In genomic region chr19:30289721-30290120, GRCm38 (mm10) we compare ENCODE assay signal across 31 mouse cellular contexts. TPM values are rescaled to one million over a fixed set of nuclear protein-coding genes. Genes with fewer than 3 reads are reported as not detected.
DNase-seq lines count a peak whose midpoint lies in the region; ATAC-seq and TF ChIP-seq lines count a peak whose summit lies in the region.
"Had no signal": no experiment of that assay in that cellular context is flagged by ENCODE, and none has a peak within 500 bp of the region (broad histone marks: within the 10 kb centered on the region; RNA-seq: fewer than 3 reads in every experiment).

No protein-coding gene starts in this region.

- no peak overlapping the region for H3K4me2 ChIP-seq in kidney, embryonic 16.5 days (replicated peaks; ENCODE audit: low read depth, low read length)
- peak overlapping the region; percentile 44 for H3K4me2 ChIP-seq in CH12.LX (ENCODE audit: insufficient read depth, low read depth, poor library complexity, severe bottlenecking)
- H3K4me2 ChIP-seq: heart, embryonic 12.5 days; heart, embryonic 15.5 days; hindbrain, embryonic 13.5 days had no signal

- in situ Hi-C loops in CH12.LX (cut with MboI; ENCODE audit: low pct_ligation_motif_present, low pct_unique_long_range_greater_than_20kb, low sequenced_read_pairs), result no loop called here

- no peaks in the 10 kb centered on the region for H3K79me2 ChIP-seq in CH12.LX (replicated peaks; ENCODE audit: control insufficient read depth, extremely low read depth, insufficient read depth, poor library complexity, severe bottlenecking)

- TF ChIP-seq CTCF in CH12.LX (conservative IDR thresholded peaks at IDR 0.05 in 1 of 2, IDR thresholded peaks at IDR 0.05 in 1 of 2; ENCODE audit: low read depth in 2 of 2, low read length in 2 of 2), result no peak

- no peak overlapping the region for H3K9ac ChIP-seq in kidney, embryonic 16.5 days (replicated peaks; ENCODE audit: low read length)
- no peak overlapping the region; the same call in 1 of the 2 replicates for H3K9ac ChIP-seq in CH12.LX (ENCODE audit: insufficient read depth, low read depth)
- H3K9ac ChIP-seq: forebrain, postnatal 0 days; heart, embryonic 12.5 days; heart, embryonic 15.5 days; hindbrain, embryonic 13.5 days had no signal

- 46% methylated on average over 4 of the region's 4 CpGs for WGBS in kidney, embryonic 16.5 days

- H3K4me3 ChIP-seq in kidney, embryonic 16.5 days (ENCODE audit: low read length), result no peak overlapping the region
- no peak overlapping the region for H3K4me3 ChIP-seq in CH12.LX (replicated peaks in 1 of 3; ENCODE audit: low read depth in 2 of 3, low read length in 2 of 3, poor library complexity in 1 of 3)
- H3K4me3 ChIP-seq: gastrocnemius, adult 2 months; heart, embryonic 12.5 days; heart, embryonic 15.5 days; hindbrain, embryonic 10.5 days; hindbrain, embryonic 13.5 days had no signal

- H3K4me1 ChIP-seq in kidney, embryonic 16.5 days (ENCODE audit: insufficient read depth, low read length), result no peaks in the 10 kb centered on the region
- H3K4me1 ChIP-seq in CH12.LX (ENCODE audit: control insufficient read depth in 1 of 2, insufficient read depth in 2 of 2), result peaks cover 0 to 9% of the 10 kb centered on the region in 2 experiments; a peak in 2 of 4 replicates
- H3K4me1 ChIP-seq: heart, embryonic 12.5 days; heart, embryonic 15.5 days; hindbrain, embryonic 10.5 days had no signal

- TF ChIP-seq EP300 in CH12.LX (IDR thresholded peaks at IDR 0.05; ENCODE audit: low read length), result no peak

- ATAC-seq in kidney, embryonic 16.5 days (ENCODE audit: low FRiP score, low TSS enrichment), result no peak
- ATAC-seq: forebrain, embryonic 14.5 days; forebrain, postnatal 0 days; hindbrain, embryonic 16.5 days had no signal

- dilution Hi-C loops in CH12.LX (cut with MboI; ENCODE audit: extremely low pct_ligation_motif_present, extremely low pct_unique_long_range_greater_than_20kb, low sequenced_read_pairs), result no loop called here

- no peak overlapping the region for H3K27ac ChIP-seq in kidney, embryonic 16.5 days (ENCODE audit: low read length)
- no peak overlapping the region for H3K27ac ChIP-seq in CH12.LX (ENCODE audit: insufficient read depth, low read depth)
- H3K27ac ChIP-seq: gastrocnemius, adult 2 months; heart, embryonic 15.5 days; hindbrain, embryonic 10.5 days; hindbrain, embryonic 13.5 days had no signal

- no peaks in the 10 kb centered on the region for H3K36me3 ChIP-seq in kidney, embryonic 16.5 days (ENCODE audit: insufficient read depth, low read length)
- H3K36me3 ChIP-seq in CH12.LX (replicated peaks in 1 of 2; ENCODE audit: control insufficient read depth in 1 of 2, insufficient read depth in 1 of 2, low read length in 1 of 2), result no peaks in the 10 kb centered on the region
- H3K36me3 ChIP-seq: heart, embryonic 12.5 days; heart, embryonic 15.5 days; hindbrain, embryonic 10.5 days; hindbrain, embryonic 13.5 days had no signal

- TF ChIP-seq RAD21 in CH12.LX (IDR thresholded peaks at IDR 0.05; ENCODE audit: low read depth, low read length), result no peak

- peak; percentile 13 for DNase-seq in kidney, adult 9 months
- DNase-seq in left cerebral cortex, postnatal 14 days (ENCODE audit: low spot score in 2 of 2), result peak; percentile 5 to 8
- DNase-seq in left cerebral cortex, postnatal 10 days (ENCODE audit: extremely low spot score in 1 of 2, low spot score in 2 of 2), result no peak
- DNase-seq in CH12.LX (ENCODE audit: extremely low read depth), result peak; percentile 37
- peak; percentile 14 for DNase-seq in R1 (ENCODE audit: low read depth, low spot score)
- no peak for DNase-seq in adrenal gland, postnatal 25 days
- DNase-seq: adrenal gland, adult 2 months; adrenal gland, postnatal 14 days; B cell, adult 2 months; cerebellum, adult 11-12 months; cerebellum, adult 8-10 months; cerebellum, postnatal 36 days; forebrain, postnatal 0 days; gastrocnemius, adult 2 months; gastrocnemius, postnatal 14 days; heart, adult 11 months; heart, postnatal 10 days; heart, postnatal 36 days had no signal

- intact Hi-C loops in left cerebral cortex, postnatal 14 days (cut with DNase I), result no loop called here
- intact Hi-C loops in left cerebral cortex, postnatal 10 days (cut with DNase I), result no loop called here

- no peak for TF ChIP-seq POLR2A in CH12.LX (IDR thresholded peaks at IDR 0.05; ENCODE audit: low read depth, low read length)

- no peaks in the 10 kb centered on the region for H3K27me3 ChIP-seq in kidney, embryonic 16.5 days (ENCODE audit: insufficient read depth, low read length)
- H3K27me3 ChIP-seq in CH12.LX (replicated peaks), result no peaks in the 10 kb centered on the region
- H3K27me3 ChIP-seq: heart, embryonic 15.5 days; hindbrain, embryonic 13.5 days had no signal

- no peaks in the 10 kb centered on the region for H3K9me3 ChIP-seq in kidney, embryonic 16.5 days (ENCODE audit: low read length)
- H3K9me3 ChIP-seq in CH12.LX (replicated peaks; ENCODE audit: low read length), result no peaks in the 10 kb centered on the region
- H3K9me3 ChIP-seq: heart, embryonic 12.5 days; heart, embryonic 15.5 days; hindbrain, embryonic 10.5 days; hindbrain, embryonic 13.5 days had no signal

TF ChIP-seq in CH12.LX, 34 proteins besides CTCF, POLR2A, EP300 and RAD21:
- TF ChIP-seq BHLHE40 (IDR thresholded peaks at IDR 0.05; ENCODE audit: low read depth, low read length), result peak; percentile 56
- TF ChIP-seq HCFC1 (IDR thresholded peaks at IDR 0.05; ENCODE audit: low read depth, low read length), result peak; percentile 71
- peak; percentile 38; the same call in 1 of the 2 replicates for TF ChIP-seq MAFK (IDR thresholded peaks at IDR 0.05; ENCODE audit: insufficient replicate concordance, low read length)
- no peak for TF ChIP-seq JUND (conservative IDR thresholded peaks at IDR 0.05; ENCODE audit: low read depth, low read length)

RNA-seq across cellular contexts. Expression of gene Mbl2, which starts 57.0 kb away (rescaled TPM):
- polyA plus RNA-seq in kidney, embryonic 16.5 days (2015; fragmentation: Nextera tagmentation; extraction: Ambion mirVana), result not detected in 2 replicates
- total RNA-seq in left cerebral cortex, postnatal 14 days (2021), result not detected
- total RNA-seq in left cerebral cortex, postnatal 10 days (2021), result not detected
- total RNA-seq in CH12.LX (2012; rRNA removed), result not detected in 2 replicates
- total RNA-seq in CH12.LX (2014; rRNA removed), result not detected in 2 replicates
- not detected in 2 replicates for polyA plus RNA-seq in CH12.LX (2012; ENCODE audit: insufficient read length, low read depth)
- 3.5 TPM in 1 of 2 replicates, not detected in the other for total RNA-seq in adrenal gland, postnatal 25 days (2021)
- total RNA-seq: forebrain, postnatal 0 days; gastrocnemius, adult 2 months; gastrocnemius, postnatal 14 days; heart, adult 8-10 months; heart, postnatal 10 days; heart, postnatal 36 days had no signal
- polyA plus RNA-seq: adrenal gland, adult 2 months; brain, embryonic 14.5 days; embryonic facial prominence, embryonic 11.5 days; embryonic facial prominence, embryonic 14.5 days; forebrain, embryonic 11.5 days; forebrain, embryonic 14.5 days; forebrain, postnatal 0 days; frontal cortex, adult 2 months; heart, embryonic 12.5 days; heart, embryonic 15.5 days; hindbrain, embryonic 10.5 days had no signal

Comparison
In these comparisons a context has a peak if more than half of its experiments do, and no peak if none do; other contexts are left out.
1. DNase-seq: peak in kidney, adult 9 months (single experiment), left cerebral cortex, postnatal 14 days (2 of 2), CH12.LX (single experiment) and R1 (single experiment); none in left cerebral cortex, postnatal 10 days (0 of 2) and adrenal gland, postnatal 25 days (single experiment).